ENCODE assay signal across 1 mouse cellular context in genomic region chr6:88936342-88937213, GRCm38 (mm10).
TF ChIP-seq lines count a peak whose summit lies in the region.

No protein-coding gene starts in this region.

TF ChIP-seq in CH12.LX, 34 proteins besides CTCF, POLR2A, EP300 and RAD21 (continued from another document):
- TF ChIP-seq TBP (conservative IDR thresholded peaks at IDR 0.05; ENCODE audit: low read depth, low read length), result 0 out of 2 replicates have a peak, but pooled peaks have one; percentile 9
- TF ChIP-seq USF2 (conservative IDR thresholded peaks at IDR 0.05; ENCODE audit: low read depth, low read length), result no peak
- TF ChIP-seq ZNF384 (IDR thresholded peaks at IDR 0.05; ENCODE audit: low read depth, low read length), result no peak
- peak; percentile 84 for TF ChIP-seq BHLHE40 (IDR thresholded peaks at IDR 0.05; ENCODE audit: low read depth, low read length)
- no peak for TF ChIP-seq HCFC1 (IDR thresholded peaks at IDR 0.05; ENCODE audit: low read depth, low read length)
- TF ChIP-seq NELFE (IDR thresholded peaks at IDR 0.05; ENCODE audit: low read depth, low read length), result no peak
- TF ChIP-seq USF1 (IDR thresholded peaks at IDR 0.05; ENCODE audit: low read depth, low read length), result no peak
- TF ChIP-seq MAFK (IDR thresholded peaks at IDR 0.05; ENCODE audit: insufficient replicate concordance, low read length), result no peak
- TF ChIP-seq MXI1 (IDR thresholded peaks at IDR 0.05; ENCODE audit: low read depth, low read length), result no peak
- peak; percentile 5; the same call in 1 of the 2 replicates for TF ChIP-seq SMC3 (IDR thresholded peaks at IDR 0.05; ENCODE audit: low read depth, low read length)
- no peak for TF ChIP-seq MYC (IDR thresholded peaks at IDR 0.05; ENCODE audit: low read depth, low read length)
- TF ChIP-seq ZMIZ1 (IDR thresholded peaks at IDR 0.05; ENCODE audit: low read depth, low read length), result no peak
- TF ChIP-seq CHD1 (IDR thresholded peaks at IDR 0.05; ENCODE audit: low read depth, low read length), result no peak
- no peak for TF ChIP-seq JUND (conservative IDR thresholded peaks at IDR 0.05; ENCODE audit: low read depth, low read length)
- TF ChIP-seq POLR2AphosphoS2 (IDR thresholded peaks at IDR 0.05; ENCODE audit: low read depth, low read length), result no peak
- TF ChIP-seq MEF2A (IDR thresholded peaks at IDR 0.05; ENCODE audit: borderline replicate concordance, low read depth, low read length), result no peak
